39 mouse cellular contexts compared by ENCODE assay signal in genomic region chr1:181013446-181013845, GRCm38 (mm10). TPM values are rescaled to one million over a fixed set of nuclear protein-coding genes. Genes with fewer than 3 reads are reported as not detected.
"Had no signal": no experiment of that assay in that cellular context is flagged by ENCODE, and none has a peak within 500 bp of the region (broad histone marks: within the 10 kb centered on the region; RNA-seq: fewer than 3 reads in every experiment).

No protein-coding gene starts in this region.

- H3K36me3 ChIP-seq: heart, embryonic 13.5 days; heart, embryonic 15.5 days; hindbrain, embryonic 13.5 days; hindbrain, embryonic 15.5 days; kidney, embryonic 15.5 days; limb, embryonic 10.5 days; limb, embryonic 12.5 days had no signal

- H3K4me2 ChIP-seq: heart, embryonic 11.5 days; heart, embryonic 13.5 days; heart, embryonic 15.5 days; hindbrain, embryonic 13.5 days; hindbrain, embryonic 15.5 days; kidney, embryonic 15.5 days; limb, embryonic 12.5 days; liver, embryonic 11.5 days had no signal

- DNase-seq: forebrain, postnatal 0 days; gastrocnemius, postnatal 10 days; gastrocnemius, postnatal 36 days; heart, adult 2 months; heart, postnatal 14 days; heart, postnatal 36 days; kidney, adult 11 months; kidney, adult 2 months; kidney, adult 9 months; kidney, postnatal 14 days; kidney, postnatal 36 days; layer of hippocampus, adult 9-11 months; layer of hippocampus, postnatal 36 days; liver had no signal

- ATAC-seq: forebrain, postnatal 0 days; hindbrain, postnatal 0 days; intestine, embryonic 16.5 days had no signal

- H3K9me3 ChIP-seq: heart, embryonic 13.5 days; heart, embryonic 15.5 days; hindbrain, embryonic 13.5 days; hindbrain, embryonic 15.5 days; kidney, embryonic 15.5 days; limb, embryonic 10.5 days; limb, embryonic 12.5 days had no signal

- H3K9ac ChIP-seq: forebrain, postnatal 0 days; heart, embryonic 13.5 days; heart, embryonic 15.5 days; hindbrain, embryonic 13.5 days; hindbrain, embryonic 15.5 days; kidney, embryonic 15.5 days; limb, embryonic 12.5 days had no signal

- H3K27ac ChIP-seq: heart, embryonic 13.5 days; heart, embryonic 15.5 days; hindbrain, embryonic 13.5 days; hindbrain, embryonic 15.5 days; hindbrain, postnatal 0 days; kidney, embryonic 15.5 days; kidney, postnatal 0 days; limb, embryonic 10.5 days; limb, embryonic 12.5 days had no signal

- H3K4me3 ChIP-seq: heart, adult 2 months; heart, embryonic 13.5 days; heart, embryonic 15.5 days; hindbrain, embryonic 13.5 days; hindbrain, embryonic 15.5 days; kidney, embryonic 15.5 days; limb, embryonic 10.5 days; limb, embryonic 12.5 days had no signal

RNA-seq across cellular contexts. Expression of gene 9130409I23Rik, which starts 37.6 kb away (rescaled TPM):
- total RNA-seq: forebrain, postnatal 0 days; gastrocnemius, adult 18-20 months; gastrocnemius, postnatal 10 days; gastrocnemius, postnatal 36 days; heart, adult 2 months; heart, postnatal 14 days; heart, postnatal 36 days; hematopoietic stem cell, adult 5-6 weeks; hindbrain, postnatal 0 days; layer of hippocampus, adult 18-20 months; layer of hippocampus, postnatal 14 days; layer of hippocampus, postnatal 36 days; left cerebral cortex, adult 18-20 months; left cerebral cortex, postnatal 14 days; left cerebral cortex, postnatal 36 days had no signal
- polyA plus RNA-seq: forebrain, postnatal 0 days; gonadal fat pad, adult 2 months; heart, adult 2 months; heart, embryonic 11.5 days; heart, embryonic 13.5 days; heart, embryonic 15.5 days; heart, postnatal 0 days; hindbrain, embryonic 11.5 days; hindbrain, embryonic 15.5 days; hindbrain, postnatal 0 days; intestine, embryonic 14.5 days; intestine, embryonic 16.5 days; kidney, adult 2 months; kidney, embryonic 15.5 days; large intestine, adult 2 months; limb, embryonic 10.5 days; limb, embryonic 12.5 days; limb, embryonic 14.5 days; liver, embryonic 11.5 days had no signal
